Mouse (Mus musculus) CD4-positive helper T cell, adult 2 months (primary cell): Measurements from ENCODE around the gene Duoxa1.

Source experiments
- DNase-seq: peaks from one replicate; pipeline ENCODE4 v3.0.0-alpha.2; 2012; ENCODE audit warnings: low read depth, missing footprints, low spot score

The Duoxa1 gene

GRCm38 (mm10) chr2:122298596-122299490 is 14.7 kb downstream of the Duoxa1 start, which contains the start of gene Duoxa2:
Gene Duoxa2, plus strand, starts transcription at chr2:122298900.
- peak; percentile 64 for DNase-seq

- DNase-seq, result no peak
These were observed 15.4 kb downstream of the Duoxa1 start, which contains the start of gene Duox2 for GRCm38 (mm10) chr2:122298096-122298499. Gene Duox2, minus strand, starts transcription at chr2:122298449.

GRCm38 (mm10) chr2:122297271-122298095 is 16.0 kb downstream of the Duoxa1 start:
- no peak for DNase-seq

- no peak for DNase-seq
These were observed 18.6 kb downstream of the Duoxa1 start for GRCm38 (mm10) chr2:122294916-122295315.

- DNase-seq, result no peak
These were observed 27.4 kb downstream of the Duoxa1 start for GRCm38 (mm10) chr2:122286137-122286536.

GRCm38 (mm10) chr2:122284091-122284490 is 29.4 kb downstream of the Duoxa1 start:
- no peak for DNase-seq

- DNase-seq, result no peak
These were observed 34.8 kb downstream of the Duoxa1 start for GRCm38 (mm10) chr2:122278769-122279168.

- no peak for DNase-seq
These were observed 46.9 kb downstream of the Duoxa1 start for GRCm38 (mm10) chr2:122266407-122267193.

GRCm38 (mm10) chr2:122264690-122265089 is 48.8 kb downstream of the Duoxa1 start:
- DNase-seq, result no peak

- DNase-seq, result no peak
These were observed 52.8 kb downstream of the Duoxa1 start for GRCm38 (mm10) chr2:122260729-122261128.

- no peak for DNase-seq
These were observed 57.5 kb downstream of the Duoxa1 start for GRCm38 (mm10) chr2:122255997-122256396.
